Mouse (Mus musculus) ES-Bruce4 (cell line): ENCODE results near the gene Fgfr2. TPM values are rescaled to one million over a fixed set of nuclear protein-coding genes. Genes with fewer than 3 reads are reported as not detected.

Experiments
- H3K27ac ChIP-seq: 2 replicates; pipeline ENCODE4 v1.5.1; 2012; ENCODE audit warnings: low read length, inconsistent platforms; ENCODE audit not compliant: insufficient read depth
- H3K27me3 ChIP-seq: 2 replicates; pipeline ENCODE4 v1.6.1; 2012; ENCODE audit warnings: mild to moderate bottlenecking, low read length, inconsistent platforms; ENCODE audit not compliant: control insufficient read depth, poor library complexity, insufficient read depth, severe bottlenecking
- H3K36me3 ChIP-seq: 2 replicates; pipeline ENCODE4 v1.6.1; 2012; ENCODE audit warnings: inconsistent platforms, mild to moderate bottlenecking, low read length, moderate library complexity; ENCODE audit not compliant: control insufficient read depth, poor library complexity, insufficient read depth, severe bottlenecking
- H3K4me1 ChIP-seq: one replicate; pipeline ENCODE4 v1.8.1; 2011; ENCODE audit warnings: low read length; ENCODE audit not compliant: control insufficient read depth, insufficient read depth
- H3K4me3 ChIP-seq: 2 replicates; pipeline ENCODE4 v1.5.1; 2011; ENCODE audit warnings: low read depth, mild to moderate bottlenecking, low read length
- H3K9ac ChIP-seq: 2 replicates; pipeline ENCODE4 v1.6.1; 2012; ENCODE audit warnings: low read depth, mild to moderate bottlenecking, inconsistent platforms; ENCODE audit not compliant: poor library complexity, severe bottlenecking
- H3K9me3 ChIP-seq: replicated peaks from 2 replicates; pipeline ENCODE4 v1.6.1; 2012; ENCODE audit warnings: mild to moderate bottlenecking, low read length, inconsistent platforms; ENCODE audit not compliant: control insufficient read depth, poor library complexity, insufficient read depth, severe bottlenecking
- CTCF ChIP-seq: IDR thresholded peaks from one replicate; pipeline ENCODE4 v1.8.1; 2011; ENCODE audit warnings: low read depth, low read length
- EP300 ChIP-seq: IDR thresholded peaks from 2 replicates; pipeline ENCODE4 v1.6.1; 2011; ENCODE audit warnings: low read depth, low read length; ENCODE audit not compliant: insufficient read depth
- POLR2A ChIP-seq: IDR thresholded peaks from one replicate; pipeline ENCODE4 v1.8.1; 2011; ENCODE audit warnings: low read length; ENCODE audit not compliant: insufficient read depth
- polyA plus RNA-seq: library from polyadenylated mRNA; stranded (reverse); fragments of >200 nt; gene quantifications from 2 replicates; pipeline ENCODE4 v1.2.4, GENCODE M21; 2011; ENCODE audit warnings: low read depth; ENCODE audit not compliant: missing spikeins, insufficient read depth, insufficient read length

Fgfr2 gene
- polyA plus RNA-seq, 1 experiment: 34.8 TPM

DNA sequence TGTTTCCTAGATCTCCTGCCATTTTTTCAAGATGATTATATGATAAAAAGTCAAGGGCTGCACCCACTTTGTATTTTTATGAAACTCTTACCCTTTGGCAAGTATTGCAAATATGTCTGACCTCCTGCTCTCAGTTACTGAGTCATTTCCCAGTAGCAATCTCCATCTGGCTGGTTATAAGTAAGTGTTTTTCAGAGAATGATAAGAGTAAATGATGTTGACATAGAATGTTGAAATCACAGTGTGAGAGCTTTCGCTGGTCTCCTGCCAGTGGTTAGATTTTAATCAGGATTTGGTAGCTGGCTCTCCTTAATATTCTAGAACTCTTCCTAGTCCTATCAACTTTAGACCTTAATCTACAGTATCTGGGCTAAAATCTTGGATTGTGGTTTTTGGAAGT lies 2111.2 kb downstream of the Fgfr2 start:
- H3K27me3 ChIP-seq: no peaks in the 10 kb centered on the region
- no peak overlapping the region for H3K4me3 ChIP-seq
- TF ChIP-seq EP300: no peak
- H3K4me1 ChIP-seq: no peaks in the 10 kb centered on the region
- no peak overlapping the region for H3K27ac ChIP-seq
- no peak overlapping the region for H3K9ac ChIP-seq
- no peaks in the 10 kb centered on the region; the same call in none of the 2 replicates for H3K9me3 ChIP-seq
- no peaks in the 10 kb centered on the region for H3K36me3 ChIP-seq

DNA sequence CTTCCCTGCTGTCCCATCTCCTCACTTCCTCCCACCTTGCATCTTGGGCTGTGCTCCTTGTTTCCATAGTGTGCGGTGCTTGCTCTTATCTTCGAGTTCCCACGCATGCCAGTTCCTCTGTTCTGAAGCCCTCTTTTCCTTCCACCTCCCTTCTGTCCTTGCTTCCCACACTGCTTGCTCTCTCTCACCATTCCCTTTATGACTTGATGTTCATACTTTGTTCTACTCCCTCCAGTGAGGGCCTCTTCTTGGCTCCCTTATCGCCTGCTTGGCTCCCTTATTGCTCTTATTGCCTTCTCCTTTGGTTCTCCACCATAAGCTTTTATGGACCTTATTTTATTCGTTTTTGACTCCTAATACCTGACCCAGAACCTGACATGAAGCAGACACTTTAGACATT lies 2114.0 kb downstream of the Fgfr2 start:
- no peaks in the 10 kb centered on the region for H3K36me3 ChIP-seq
- H3K9ac ChIP-seq: no peak overlapping the region
- no peak overlapping the region for H3K27ac ChIP-seq
- no peak overlapping the region for H3K4me3 ChIP-seq
- peaks cover 5% of the 10 kb centered on the region for H3K9me3 ChIP-seq
- no peak for TF ChIP-seq POLR2A
- TF ChIP-seq CTCF: no peak
- no peak for TF ChIP-seq EP300
- H3K4me1 ChIP-seq: no peaks in the 10 kb centered on the region
- H3K27me3 ChIP-seq: no peaks in the 10 kb centered on the region

DNA sequence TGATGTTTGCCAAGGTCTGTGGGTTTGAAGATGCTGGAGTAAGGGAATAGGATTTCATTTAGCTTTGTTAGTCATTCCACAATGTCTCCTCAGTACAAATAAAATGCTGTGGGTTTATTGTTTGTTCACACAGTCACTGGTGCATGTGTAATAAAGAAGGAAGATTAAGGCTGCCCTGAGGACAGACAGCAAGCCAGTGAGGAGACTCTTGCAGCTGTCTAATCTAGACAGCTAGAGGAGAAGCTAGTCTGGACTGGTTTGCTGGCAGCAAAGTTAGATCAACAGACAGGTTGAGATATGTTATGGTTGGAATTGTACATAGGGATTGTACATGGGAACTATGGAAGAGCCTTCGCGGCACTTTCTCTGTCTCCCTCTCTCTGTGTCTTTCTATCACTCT lies 2115.9 kb downstream of the Fgfr2 start:
- Histone ChIP-seq H3K9me3 (peaks cover 5% of the 10 kb centered on the region), H3K9ac (no peak overlapping the region), H3K36me3 (no peaks in the 10 kb centered on the region), H3K4me3 (no peak overlapping the region), H3K4me1 (no peaks in the 10 kb centered on the region), H3K27me3 (no peaks in the 10 kb centered on the region), H3K27ac (no peak overlapping the region)
- TF ChIP-seq CTCF (no peak), POLR2A (no peak), EP300 (no peak)

DNA sequence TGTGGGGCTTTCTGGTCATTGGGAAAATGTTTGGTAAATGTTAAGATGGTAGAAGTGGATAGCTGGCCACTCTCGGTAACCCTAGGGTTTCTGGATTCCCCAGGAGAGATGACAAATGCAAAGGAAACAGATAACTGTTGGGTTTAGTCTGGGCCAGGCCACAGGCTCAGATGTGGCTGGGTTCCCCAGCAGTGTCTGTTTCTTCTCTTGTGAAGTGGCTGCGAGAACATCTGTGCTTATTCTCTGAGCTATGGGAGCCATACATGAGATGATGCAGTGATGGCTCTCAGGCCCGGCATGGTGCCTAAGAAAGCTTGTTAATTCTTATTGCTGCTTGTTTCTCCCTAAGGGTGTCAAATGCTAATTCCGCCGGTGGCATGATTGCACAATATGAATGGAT lies 2119.1 kb downstream of the Fgfr2 start:
- TF ChIP-seq EP300 (no peak), CTCF (no peak), POLR2A (no peak)
- H3K4me1 ChIP-seq: no peaks in the 10 kb centered on the region
- peaks cover 1% of the 10 kb centered on the region; the same call in 1 of the 2 replicates for H3K27me3 ChIP-seq
- no peaks in the 10 kb centered on the region for H3K36me3 ChIP-seq
- no peak overlapping the region for H3K27ac ChIP-seq
- H3K9ac ChIP-seq: no peak overlapping the region
- no peak overlapping the region for H3K4me3 ChIP-seq
- peaks cover 5% of the 10 kb centered on the region for H3K9me3 ChIP-seq

DNA sequence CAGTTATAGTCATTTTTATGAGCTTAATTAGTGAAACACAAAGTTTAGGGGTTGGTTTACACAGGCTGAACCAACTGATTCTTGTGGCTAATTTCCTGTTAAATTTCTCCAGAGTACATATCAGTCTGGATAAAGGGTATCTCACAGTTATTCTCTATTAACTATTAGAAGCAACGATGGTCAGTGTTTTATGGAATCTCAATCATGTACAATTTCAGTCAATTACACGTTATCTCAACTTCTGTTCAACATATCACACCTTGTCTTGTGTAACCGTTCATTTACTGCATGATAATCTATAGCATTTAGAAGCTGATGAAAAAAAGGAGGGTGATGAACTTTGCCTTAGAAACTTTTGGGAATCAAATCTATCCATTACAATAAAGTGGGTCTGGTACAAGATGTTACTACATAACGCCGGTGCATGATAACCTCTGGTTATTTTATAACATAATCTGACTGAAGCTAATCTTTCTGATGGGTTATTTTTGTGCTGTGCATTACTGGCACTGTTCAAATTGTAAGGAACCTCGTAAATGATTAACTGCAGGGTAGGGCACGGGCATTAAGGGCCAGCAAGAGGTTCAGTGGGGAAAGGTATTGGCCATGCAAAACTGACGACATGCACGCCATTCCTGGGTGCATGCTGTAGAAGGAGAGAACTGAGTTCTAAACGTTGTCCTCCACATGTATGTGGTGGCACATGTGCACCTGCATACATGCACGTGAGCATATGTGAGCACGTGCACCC lies 2121.0 kb downstream of the Fgfr2 start:
- H3K27ac ChIP-seq: no peak overlapping the region
- H3K9me3 ChIP-seq: peaks cover 5% of the 10 kb centered on the region
- H3K4me3 ChIP-seq: no peak overlapping the region
- H3K27me3 ChIP-seq: peaks cover 1% of the 10 kb centered on the region; the same call in 1 of the 2 replicates
- no peak overlapping the region for H3K9ac ChIP-seq
- TF ChIP-seq CTCF: no peak
- TF ChIP-seq EP300: no peak
- TF ChIP-seq POLR2A: no peak
- H3K36me3 ChIP-seq: no peaks in the 10 kb centered on the region
- no peaks in the 10 kb centered on the region for H3K4me1 ChIP-seq

DNA sequence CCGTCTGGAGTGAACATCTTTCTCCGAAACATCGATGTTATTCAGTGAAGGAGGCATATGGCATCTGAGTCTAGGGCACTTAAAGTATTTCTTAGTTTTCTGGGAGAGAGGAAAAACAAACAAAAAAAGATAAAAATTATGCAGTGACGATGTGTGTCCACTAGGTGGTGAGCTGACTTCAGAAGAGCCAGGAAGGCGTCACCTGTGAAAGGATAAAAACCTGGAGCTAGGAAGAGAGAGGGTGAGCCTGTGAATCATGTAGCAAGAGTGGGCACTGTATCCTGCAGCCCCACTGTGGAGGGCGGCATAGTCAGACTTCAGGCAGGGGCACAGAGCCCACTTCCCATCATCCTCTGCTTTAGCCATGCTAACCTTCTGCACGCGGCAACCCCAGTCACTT lies 2129.2 kb downstream of the Fgfr2 start:
- Histone ChIP-seq H3K9ac (no peak overlapping the region), H3K4me1 (peaks cover 3% of the 10 kb centered on the region), H3K27ac (no peak overlapping the region), H3K36me3 (no peaks in the 10 kb centered on the region), H3K27me3 (no peaks in the 10 kb centered on the region), H3K4me3 (no peak overlapping the region), H3K9me3 (no peaks in the 10 kb centered on the region)
- TF ChIP-seq CTCF: no peak
- TF ChIP-seq POLR2A: no peak
- no peak for TF ChIP-seq EP300
